Mouse (Mus musculus): Measurements from ENCODE around the gene Xxylt1. TPM values are rescaled to one million over a fixed set of nuclear protein-coding genes. Genes with fewer than 3 reads are reported as not detected.
A peak's percentile ranks its signal among the peaks of the same experiment; 100 is the strongest.

Gene Xxylt1
- polyA plus RNA-seq, 1 experiment from 2014 or later, result 1.6 TPM

DNA sequence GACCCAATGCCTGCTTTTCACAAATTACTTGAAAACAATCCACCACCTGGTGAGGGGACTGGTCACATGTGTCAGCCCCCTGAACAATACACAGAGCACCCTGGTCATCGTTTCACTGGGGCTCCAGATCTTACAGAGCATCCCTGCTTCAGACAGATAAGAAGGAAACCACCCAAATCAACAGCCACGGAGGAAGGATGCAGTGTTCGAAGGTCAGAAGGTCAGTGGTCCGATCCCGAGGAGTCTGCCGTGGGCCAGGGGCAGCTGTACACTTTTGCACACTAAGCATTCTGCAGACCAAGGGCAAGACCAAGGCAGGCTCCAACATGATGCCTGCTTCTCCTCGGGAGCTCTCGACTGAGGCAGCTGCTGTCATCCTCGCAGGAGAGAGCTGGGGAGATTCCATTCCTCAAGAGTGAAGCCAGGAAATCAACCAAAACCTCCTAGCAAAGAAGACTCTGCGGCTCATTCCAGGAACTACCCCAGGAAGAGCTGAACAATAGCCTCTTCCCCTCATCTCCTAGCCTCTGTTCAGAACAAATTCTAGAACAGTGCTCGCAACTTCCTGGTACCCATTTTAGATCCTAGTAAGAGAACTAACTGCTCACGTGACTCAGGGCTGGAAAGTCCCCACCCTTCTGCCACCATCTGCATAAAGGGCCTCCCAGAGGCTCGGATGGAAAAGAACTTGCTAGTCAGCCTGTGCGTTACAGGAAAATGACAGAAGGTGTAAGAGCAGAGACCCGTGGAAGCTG is 14.7 kb downstream of the Xxylt1 start:
- H3K36me3 ChIP-seq (replicated peaks; ENCODE audit: insufficient read depth, low read length), result no peaks in the 10 kb centered on the region
- peak overlapping the region; percentile 47 for H3K4me2 ChIP-seq (ENCODE audit: low read depth, low read length)
- H3K27ac ChIP-seq (ENCODE audit: low read depth), result peak overlapping the region; percentile 79
- DNase-seq (peak; percentile 51), ATAC-seq (peak; percentile 66)
- no peaks in the 10 kb centered on the region for H3K27me3 ChIP-seq (ENCODE audit: insufficient read depth, low read length)
- no peak overlapping the region; the same call in 1 of the 2 replicates for H3K9ac ChIP-seq (replicated peaks)
- peaks cover 33% of the 10 kb centered on the region for H3K4me1 ChIP-seq (ENCODE audit: insufficient read depth)
- no peak overlapping the region for H3K4me3 ChIP-seq (ENCODE audit: low read depth, low read length)
- WGBS (ENCODE audit: insufficient replicate concordance), result 26% methylated on average over 15 of the region's 15 CpGs
- no peaks in the 10 kb centered on the region for H3K9me3 ChIP-seq (ENCODE audit: low read length)
- TF ChIP-seq CTCF (IDR thresholded peaks at IDR 0.05; ENCODE audit: low read depth), result no peak
- 0 out of 2 replicates have a peak, but pooled peaks have one; percentile 30 for TF ChIP-seq EP300 (IDR thresholded peaks at IDR 0.05; ENCODE audit: low read depth)

DNA sequence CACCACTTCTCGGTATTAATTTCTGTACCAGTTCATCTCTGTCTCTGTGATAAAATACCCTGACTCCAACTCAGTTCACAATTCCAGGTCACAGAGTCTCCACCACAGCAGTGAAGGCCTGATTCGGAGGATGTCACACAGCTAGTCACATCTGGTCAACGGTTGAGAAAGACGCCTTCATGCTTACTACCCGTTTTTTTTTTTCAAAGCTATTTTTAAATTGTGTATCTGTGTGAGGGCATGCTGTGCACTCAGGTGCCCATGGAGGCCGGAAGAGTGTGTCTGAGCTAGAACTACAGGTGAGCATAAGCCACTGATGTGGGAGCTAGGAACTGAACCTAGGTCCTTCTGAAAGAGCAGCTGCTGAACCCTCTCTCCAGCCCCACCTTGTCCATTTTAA is 16.4 kb downstream of the Xxylt1 start:
- DNase-seq (no peak), ATAC-seq (no peak)
- no peak overlapping the region for H3K9ac ChIP-seq (replicated peaks)
- no peaks in the 10 kb centered on the region for H3K36me3 ChIP-seq (replicated peaks; ENCODE audit: insufficient read depth, low read length)
- no peaks in the 10 kb centered on the region for H3K27me3 ChIP-seq (ENCODE audit: insufficient read depth, low read length)
- H3K9me3 ChIP-seq (ENCODE audit: low read length), result no peaks in the 10 kb centered on the region
- H3K4me2 ChIP-seq (ENCODE audit: low read depth, low read length), result no peak overlapping the region
- TF ChIP-seq EP300 (IDR thresholded peaks at IDR 0.05; ENCODE audit: low read depth) (no peak), CTCF (IDR thresholded peaks at IDR 0.05; ENCODE audit: low read depth) (no peak)
- no peak overlapping the region for H3K4me3 ChIP-seq (ENCODE audit: low read depth, low read length)
- H3K4me1 ChIP-seq (ENCODE audit: insufficient read depth), result peaks cover 23% of the 10 kb centered on the region
- peak overlapping the region; percentile 79 for H3K27ac ChIP-seq (ENCODE audit: low read depth)
- 56% methylated on average over 6 of the region's 6 CpGs for WGBS (ENCODE audit: insufficient replicate concordance)

DNA sequence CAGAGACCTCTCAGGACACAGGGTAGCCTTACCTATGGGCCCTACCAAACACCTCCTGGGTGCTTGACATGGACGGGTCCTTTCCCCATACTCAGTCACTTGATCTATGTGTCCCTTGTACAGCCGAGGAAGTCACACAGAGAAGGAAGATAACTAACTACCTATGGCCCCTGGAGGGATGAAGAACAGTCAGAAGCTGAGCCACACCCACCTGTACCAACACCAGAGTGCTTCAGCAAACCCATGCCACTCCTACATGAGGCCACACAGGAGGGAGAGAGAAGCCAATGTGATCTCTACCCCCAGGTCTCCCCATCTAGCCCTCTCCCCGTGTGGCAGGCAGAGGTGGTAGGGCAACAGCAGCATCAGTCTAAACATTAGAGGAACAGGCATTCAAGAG is 18.3 kb downstream of the Xxylt1 start:
- WGBS (ENCODE audit: insufficient replicate concordance), result 57% methylated on average over 3 of the region's 3 CpGs

DNA sequence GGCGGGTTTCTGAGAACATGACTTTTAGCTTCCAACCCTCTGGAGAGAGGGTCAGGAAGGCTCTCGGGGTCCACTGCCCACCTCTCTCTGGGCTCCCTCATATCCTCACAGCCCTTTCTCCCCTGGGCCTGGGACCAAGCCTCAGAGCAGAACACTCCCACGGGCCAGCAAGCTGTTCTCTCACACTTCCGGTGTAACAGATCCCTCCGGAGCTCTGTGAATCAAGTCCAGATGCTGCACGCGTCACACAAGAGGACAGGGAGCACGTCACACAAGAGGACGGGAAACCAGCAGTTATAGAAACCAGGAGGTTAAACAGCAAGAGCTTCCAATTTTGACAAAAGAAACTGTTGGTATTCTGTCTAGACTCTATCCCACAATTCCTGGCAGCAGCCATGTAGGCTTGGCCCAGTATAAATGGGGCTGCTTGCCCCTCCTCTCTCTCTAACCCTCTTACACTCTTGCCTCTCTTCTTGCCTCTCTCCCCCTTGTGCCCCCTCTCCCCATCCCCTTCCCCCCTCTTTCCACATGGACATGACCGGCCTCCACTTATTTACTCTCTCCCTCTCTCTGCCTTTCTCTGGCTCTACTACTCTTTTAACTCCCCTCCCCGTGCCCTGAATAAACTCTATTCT is 19.9 kb downstream of the Xxylt1 start:
- no peaks in the 10 kb centered on the region for H3K9me3 ChIP-seq (ENCODE audit: low read length)
- no peak overlapping the region for H3K9ac ChIP-seq (replicated peaks)
- H3K4me2 ChIP-seq (ENCODE audit: low read depth, low read length), result no peak overlapping the region
- DNase-seq (no peak), ATAC-seq (no peak)
- no peak overlapping the region for H3K4me3 ChIP-seq (ENCODE audit: low read depth, low read length)
- H3K27ac ChIP-seq (ENCODE audit: low read depth), result no peak overlapping the region
- no peak for TF ChIP-seq EP300 (IDR thresholded peaks at IDR 0.05; ENCODE audit: low read depth)
- no peak for TF ChIP-seq CTCF (IDR thresholded peaks at IDR 0.05; ENCODE audit: low read depth)
- peaks cover 10% of the 10 kb centered on the region for H3K4me1 ChIP-seq (ENCODE audit: insufficient read depth)
- no peaks in the 10 kb centered on the region for H3K27me3 ChIP-seq (ENCODE audit: insufficient read depth, low read length)
- H3K36me3 ChIP-seq (replicated peaks; ENCODE audit: insufficient read depth, low read length), result no peaks in the 10 kb centered on the region
- 80% methylated on average over 11 of the region's 11 CpGs for WGBS (ENCODE audit: insufficient replicate concordance)

More for the DNA sequence above, 18.3 kb downstream of the Xxylt1 start:
- Histone ChIP-seq H3K9me3 (ENCODE audit: low read length) (no peaks in the 10 kb centered on the region), H3K27me3 (ENCODE audit: insufficient read depth, low read length) (no peaks in the 10 kb centered on the region), H3K27ac (ENCODE audit: low read depth) (no peak overlapping the region), H3K4me1 (ENCODE audit: insufficient read depth) (peaks cover 18% of the 10 kb centered on the region), H3K9ac (replicated peaks) (no peak overlapping the region), H3K4me2 (ENCODE audit: low read depth, low read length) (no peak overlapping the region), H3K4me3 (ENCODE audit: low read depth, low read length) (no peak overlapping the region), H3K36me3 (replicated peaks; ENCODE audit: insufficient read depth, low read length) (no peaks in the 10 kb centered on the region)
- ATAC-seq (no peak), DNase-seq (no peak)
- TF ChIP-seq CTCF (IDR thresholded peaks at IDR 0.05; ENCODE audit: low read depth) (no peak), EP300 (IDR thresholded peaks at IDR 0.05; ENCODE audit: low read depth) (no peak)

DNA sequence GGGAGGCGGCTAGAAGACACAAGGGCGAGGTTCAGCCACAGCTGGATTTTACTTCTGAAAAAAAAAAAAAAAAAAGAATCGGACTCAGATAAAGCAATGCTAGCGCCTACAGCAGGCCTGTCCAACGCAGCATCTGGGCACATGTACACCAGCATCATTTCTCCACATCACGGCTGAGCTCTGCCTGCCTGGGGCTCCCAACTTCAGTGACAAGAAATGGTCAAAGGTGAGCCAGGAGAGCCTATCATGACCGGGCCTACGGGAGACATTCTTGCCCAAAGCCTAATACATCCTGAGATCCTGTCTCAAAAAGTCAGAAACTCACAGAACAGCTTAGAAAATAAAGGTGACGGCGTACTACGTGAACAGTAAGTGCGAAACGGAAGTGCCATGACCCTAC is 20.5 kb downstream of the Xxylt1 start:
- H3K36me3 ChIP-seq (replicated peaks; ENCODE audit: insufficient read depth, low read length), result no peaks in the 10 kb centered on the region
- no peak overlapping the region for H3K4me3 ChIP-seq (ENCODE audit: low read depth, low read length)
- no peaks in the 10 kb centered on the region for H3K9me3 ChIP-seq (ENCODE audit: low read length)
- H3K27ac ChIP-seq (ENCODE audit: low read depth), result no peak overlapping the region
- H3K27me3 ChIP-seq (ENCODE audit: insufficient read depth, low read length), result no peaks in the 10 kb centered on the region
- TF ChIP-seq CTCF (IDR thresholded peaks at IDR 0.05; ENCODE audit: low read depth) (no peak), EP300 (IDR thresholded peaks at IDR 0.05; ENCODE audit: low read depth) (no peak)
- no peak overlapping the region for H3K4me2 ChIP-seq (ENCODE audit: low read depth, low read length)
- no peak for ATAC-seq
- H3K9ac ChIP-seq (replicated peaks), result no peak overlapping the region
- peaks cover 6% of the 10 kb centered on the region; the same call in 1 of the 2 replicates for H3K4me1 ChIP-seq (ENCODE audit: insufficient read depth)
- 87% methylated on average over 13 of the region's 13 CpGs for WGBS (ENCODE audit: insufficient replicate concordance)
- no peak for DNase-seq

DNA sequence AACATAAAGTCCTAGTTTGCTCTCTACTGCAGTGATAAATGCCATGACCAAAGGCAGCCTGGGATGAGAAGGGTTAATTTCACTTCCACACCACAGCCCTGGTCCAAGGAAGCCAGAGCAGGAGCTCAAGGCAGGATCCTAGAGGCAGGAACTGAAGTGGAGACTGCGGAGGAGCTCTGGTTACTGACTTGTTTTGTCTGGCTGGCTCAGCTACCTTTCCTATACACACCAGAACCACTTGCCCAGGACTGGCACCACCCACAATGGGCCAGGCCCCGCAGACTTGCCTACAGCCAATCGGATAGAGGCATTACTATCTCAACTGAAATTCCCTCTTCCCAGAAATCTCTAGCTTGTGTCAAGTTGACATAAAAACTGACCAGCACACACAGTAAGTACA is 21.0 kb downstream of the Xxylt1 start:
- peaks cover 3% of the 10 kb centered on the region; the same call in 1 of the 2 replicates for H3K4me1 ChIP-seq (ENCODE audit: insufficient read depth)
- H3K27ac ChIP-seq (ENCODE audit: low read depth), result no peak overlapping the region
- no peaks in the 10 kb centered on the region for H3K36me3 ChIP-seq (replicated peaks; ENCODE audit: insufficient read depth, low read length)
- H3K27me3 ChIP-seq (ENCODE audit: insufficient read depth, low read length), result no peaks in the 10 kb centered on the region
- H3K4me3 ChIP-seq (ENCODE audit: low read depth, low read length), result no peak overlapping the region
- no peak for TF ChIP-seq CTCF (IDR thresholded peaks at IDR 0.05; ENCODE audit: low read depth)
- TF ChIP-seq EP300 (IDR thresholded peaks at IDR 0.05; ENCODE audit: low read depth), result no peak
- 89% methylated on average over 3 of the region's 3 CpGs for WGBS (ENCODE audit: insufficient replicate concordance)
- no peak overlapping the region for H3K9ac ChIP-seq (replicated peaks)
- no peaks in the 10 kb centered on the region for H3K9me3 ChIP-seq (ENCODE audit: low read length)
- DNase-seq, result no peak
- H3K4me2 ChIP-seq (ENCODE audit: low read depth, low read length), result no peak overlapping the region
- no peak for ATAC-seq

Data from liver, postnatal 0 days (tissue).